In the genomic region with DNA sequence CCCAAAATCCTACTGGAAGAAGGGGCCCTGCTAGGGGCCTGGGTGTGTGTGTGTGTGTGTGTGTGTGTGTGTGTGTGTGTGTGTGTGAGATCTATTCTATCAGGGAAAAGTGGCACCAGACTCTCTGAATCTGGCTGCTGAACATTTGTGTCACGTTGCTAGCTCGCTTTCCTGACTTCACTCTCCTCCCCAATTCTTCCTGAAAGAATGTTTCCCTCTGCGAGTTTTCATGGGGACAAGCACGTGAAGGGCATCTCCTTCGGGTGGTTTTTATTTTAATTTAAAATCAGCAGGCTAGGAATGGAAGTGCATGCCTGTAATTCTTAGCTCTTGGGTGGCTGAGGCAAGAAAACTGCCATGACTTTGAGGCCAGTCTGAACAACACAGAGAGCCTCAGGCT, we compare ENCODE assay signal across 16 mouse cellular contexts.
"Had no signal": no experiment of that assay in that cellular context is flagged by ENCODE, and none has a peak within 500 bp of the region (broad histone marks: within the 10 kb centered on the region; RNA-seq: fewer than 3 reads in every experiment).

No protein-coding gene starts in this region.

- DNase-seq: midbrain, embryonic 14.5 days; retina, postnatal 1 day; right cerebral cortex, adult 18-20 months; right cerebral cortex, postnatal 25 days; right cerebral cortex, postnatal 4 days; spleen, adult 18-20 months; thymus, adult 18-20 months; thymus, postnatal 14 days; thymus, postnatal 36 days had no signal

- H3K4me3 ChIP-seq: midbrain, embryonic 10.5 days; midbrain, embryonic 12.5 days; myocyte; neural tube, embryonic 13.5 days; neural tube, embryonic 15.5 days had no signal

- H3K36me3 ChIP-seq: midbrain, embryonic 10.5 days; midbrain, embryonic 12.5 days; neural tube, embryonic 15.5 days had no signal

- ATAC-seq: midbrain, embryonic 16.5 days had no signal

- H3K27ac ChIP-seq: midbrain, embryonic 10.5 days; midbrain, embryonic 12.5 days; neural tube, embryonic 13.5 days; neural tube, embryonic 15.5 days had no signal

- H3K9ac ChIP-seq: lung, embryonic 14.5 days; midbrain, embryonic 12.5 days; neural tube, embryonic 13.5 days; neural tube, embryonic 15.5 days had no signal

- H3K27me3 ChIP-seq: midbrain, embryonic 12.5 days; neural tube, embryonic 13.5 days; neural tube, embryonic 15.5 days had no signal

- H3K9me3 ChIP-seq: midbrain, embryonic 10.5 days; midbrain, embryonic 12.5 days; neural tube, embryonic 13.5 days; neural tube, embryonic 15.5 days had no signal

- H3K4me2 ChIP-seq: lung, embryonic 14.5 days; midbrain, embryonic 12.5 days; neural tube, embryonic 13.5 days; neural tube, embryonic 15.5 days had no signal
